7 mouse cellular contexts compared by ENCODE assay signal in genomic region chr2:181459153-181459672, GRCm38 (mm10). TPM values are rescaled to one million over a fixed set of nuclear protein-coding genes. Genes with fewer than 3 reads are reported as not detected.
DNase-seq lines count a peak whose midpoint lies in the region; ATAC-seq and TF ChIP-seq lines count a peak whose summit lies in the region.

Zbtb46 (minus strand) TSS chr2:181459426.

- peak; percentile 20 for TF ChIP-seq POLR2A in kidney, adult 2 months (IDR thresholded peaks at IDR 0.05; ENCODE audit: low read depth, low read length)

- peak within 1 kb of the TSS; percentile 94 for H3K4me2 ChIP-seq in midbrain, embryonic 16.5 days (ENCODE audit: low read length)

- peaks cover 35% of the 10 kb centered on the region for H3K4me1 ChIP-seq in embryonic facial prominence, embryonic 10.5 days
- H3K4me1 ChIP-seq in kidney, adult 2 months (ENCODE audit: control insufficient read depth, insufficient read depth, low read length) = no peaks in the 10 kb centered on the region
- peaks cover 15% of the 10 kb centered on the region for H3K4me1 ChIP-seq in midbrain, embryonic 16.5 days (ENCODE audit: control insufficient read depth, insufficient read depth, low read length)

- under 1% methylated on average over 83 of the region's 83 CpGs for WGBS in embryonic facial prominence, embryonic 10.5 days
- WGBS in kidney, adult 2 months = 2% methylated on average over 82 of the region's 83 CpGs
- WGBS in midbrain, embryonic 16.5 days = under 1% methylated on average over 51 of the region's 83 CpGs

- TF ChIP-seq CTCF in kidney, adult 2 months (conservative IDR thresholded peaks at IDR 0.05; ENCODE audit: insufficient read depth, insufficient read length, low read depth, low read length) = no peak

- DNase-seq in adrenal gland, postnatal 25 days = peak; percentile 97
- peak; percentile 95 for DNase-seq in embryonic facial prominence, embryonic 10.5 days (ENCODE audit: low spot score)
- DNase-seq in heart, adult 18-20 months = peak; percentile 89 to 93
- peak; percentile 93 for DNase-seq in kidney, adult 2 months
- DNase-seq in liver = peak; percentile 94
- peak; percentile 86 to 90 for DNase-seq in spleen, postnatal 10 days (ENCODE audit: low spot score in 2 of 2)

- H3K27ac ChIP-seq in embryonic facial prominence, embryonic 10.5 days (replicated peaks) = peak within 1 kb of the TSS; percentile 90
- H3K27ac ChIP-seq in kidney, adult 2 months (ENCODE audit: insufficient read depth, low read depth, low read length) = peak within 1 kb of the TSS; percentile 96
- peak within 1 kb of the TSS; percentile 75 for H3K27ac ChIP-seq in midbrain, embryonic 16.5 days (ENCODE audit: low read length)

- no peaks in the 10 kb centered on the region for H3K36me3 ChIP-seq in embryonic facial prominence, embryonic 10.5 days (replicated peaks)
- H3K36me3 ChIP-seq in kidney, adult 2 months (ENCODE audit: control insufficient read depth, insufficient read depth, low read length) = no peaks in the 10 kb centered on the region
- no peaks in the 10 kb centered on the region for H3K36me3 ChIP-seq in midbrain, embryonic 16.5 days (ENCODE audit: control insufficient read depth, insufficient read depth, low read length)

- H3K27me3 ChIP-seq in embryonic facial prominence, embryonic 10.5 days (replicated peaks; ENCODE audit: low read depth, poor library complexity, severe bottlenecking) = peaks cover 46% of the 10 kb centered on the region
- H3K27me3 ChIP-seq in kidney, adult 2 months (replicated peaks; ENCODE audit: control insufficient read depth, insufficient read depth, low read length) = no peaks in the 10 kb centered on the region
- peaks cover 3% of the 10 kb centered on the region for H3K27me3 ChIP-seq in midbrain, embryonic 16.5 days (ENCODE audit: control insufficient read depth, insufficient read depth, low read depth, low read length)

- ATAC-seq in midbrain, embryonic 16.5 days = peak; percentile 89

- peak within 1 kb of the TSS; percentile 98 for H3K4me3 ChIP-seq in embryonic facial prominence, embryonic 10.5 days
- H3K4me3 ChIP-seq in kidney, adult 2 months (ENCODE audit: insufficient read depth, low read depth, low read length) = peak within 1 kb of the TSS; percentile 97
- peak within 1 kb of the TSS; percentile 97 for H3K4me3 ChIP-seq in midbrain, embryonic 16.5 days (ENCODE audit: low read depth, low read length)

- no peaks in the 10 kb centered on the region for H3K9me3 ChIP-seq in embryonic facial prominence, embryonic 10.5 days
- H3K9me3 ChIP-seq in midbrain, embryonic 16.5 days (replicated peaks; ENCODE audit: control insufficient read depth, low read length, poor library complexity, severe bottlenecking) = no peaks in the 10 kb centered on the region

- peak within 1 kb of the TSS; percentile 99 for H3K9ac ChIP-seq in midbrain, embryonic 16.5 days (ENCODE audit: low read depth, low read length)

RNA-seq across cellular contexts. Expression of gene Zbtb46, which starts in this region (rescaled TPM):
- 14.6 and 20.8 TPM in 2 replicates for total RNA-seq in adrenal gland, postnatal 25 days (2021)
- 16.4 and 20.1 TPM in 2 replicates for polyA plus RNA-seq in embryonic facial prominence, embryonic 10.5 days (2016; fragmentation: Nextera tagmentation; extraction: Ambion mirVana)
- 10 to 100 TPM in 1 of 2 experiments, 1 to 10 TPM in 1; 9.4 to 11.2 TPM for total RNA-seq in heart, adult 18-20 months (2021)
- 7.7 and 8.0 TPM in 2 replicates for polyA plus RNA-seq in kidney, adult 2 months (2012; rRNA removed)
- polyA plus RNA-seq in midbrain, embryonic 16.5 days (2015; fragmentation: Nextera tagmentation; extraction: Ambion mirVana) = 21.6 and 26.2 TPM in 2 replicates

Comparison
In these comparisons a context has a peak if more than half of its experiments do, and no peak if none do; other contexts are left out.
1. Peak in every context shown above with its lines: DNase-seq, ATAC-seq, H3K4me3 ChIP-seq and H3K27ac ChIP-seq.